Mouse (Mus musculus): ENCODE results near the gene Pex13. TPM values are rescaled to one million over a fixed set of nuclear protein-coding genes. Genes with fewer than 3 reads are reported as not detected.
"Not testable (repeated sequence)": the region's sequence is repeated elsewhere in the genome, so short reads cannot be mapped to it uniquely, and the experiment has no call there.

The Pex13 gene
- polyA plus RNA-seq, 1 experiment from 2014 or later, result 34.1 TPM

- Histone ChIP-seq H3K27me3 (ENCODE audit: control insufficient read depth, insufficient read depth, low read depth, low read length) (no peaks in the 10 kb centered on the region), H3K27ac (ENCODE audit: low read length) (no peak overlapping the region), H3K36me3 (ENCODE audit: control insufficient read depth, insufficient read depth, low read length) (peaks cover 15% of the 10 kb centered on the region; the same call in 1 of the 2 replicates), H3K9ac (ENCODE audit: low read depth, low read length) (no peak overlapping the region), H3K9me3 (replicated peaks; ENCODE audit: control insufficient read depth, low read length, poor library complexity, severe bottlenecking) (no peaks in the 10 kb centered on the region), H3K4me1 (ENCODE audit: control insufficient read depth, insufficient read depth, low read length) (no peaks in the 10 kb centered on the region), H3K4me2 (ENCODE audit: low read length) (no peak overlapping the region), H3K4me3 (ENCODE audit: low read depth, low read length) (no peak overlapping the region)
- WGBS, result 90% methylated on average over 5 of the region's 5 CpGs
- ATAC-seq, result no peak
Measured at GRCm38 (mm10) chr11:23618995-23619394, 46.8 kb downstream of the Pex13 start.

DNA sequence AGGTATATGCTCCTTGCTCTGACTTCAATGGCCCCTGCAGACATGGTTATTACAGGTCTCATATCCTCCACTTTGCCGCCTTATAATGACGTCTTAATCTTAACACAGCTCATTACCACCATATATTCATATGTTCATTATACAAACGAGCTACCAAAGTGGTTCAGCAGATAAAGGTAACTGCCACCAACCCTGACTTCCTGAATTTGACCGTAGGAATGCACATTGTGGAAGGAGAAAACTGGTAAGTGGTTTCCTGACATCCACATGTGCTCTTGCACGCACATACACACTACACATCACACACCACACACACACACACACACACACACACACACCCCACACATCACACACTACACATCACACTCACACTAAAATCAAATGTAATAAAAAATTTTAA lies 51.2 kb downstream of the Pex13 start:
- H3K36me3 ChIP-seq (ENCODE audit: control insufficient read depth, insufficient read depth, low read length), result peaks cover 16% of the 10 kb centered on the region
- 89% methylated on average over 5 of the region's 5 CpGs for WGBS
- ATAC-seq, result no peak

GRCm38 (mm10) chr11:23607291-23607690 lies 58.5 kb downstream of the Pex13 start:
- 93% methylated on average over 6 of the region's 6 CpGs for WGBS
- peaks cover 35% of the 10 kb centered on the region for H3K36me3 ChIP-seq (ENCODE audit: control insufficient read depth, insufficient read depth, low read length)

More for the DNA sequence above, 51.2 kb downstream of the Pex13 start:
- no peak overlapping the region for H3K9ac ChIP-seq (ENCODE audit: low read depth, low read length)
- H3K4me1 ChIP-seq (ENCODE audit: control insufficient read depth, insufficient read depth, low read length), result no peaks in the 10 kb centered on the region
- no peak overlapping the region for H3K27ac ChIP-seq (ENCODE audit: low read length)
- H3K9me3 ChIP-seq (replicated peaks; ENCODE audit: control insufficient read depth, low read length, poor library complexity, severe bottlenecking), result no peaks in the 10 kb centered on the region
- H3K4me2 ChIP-seq (ENCODE audit: low read length), result no peak overlapping the region
- no peaks in the 10 kb centered on the region for H3K27me3 ChIP-seq (ENCODE audit: control insufficient read depth, insufficient read depth, low read depth, low read length)
- no peak overlapping the region for H3K4me3 ChIP-seq (ENCODE audit: low read depth, low read length)

More at GRCm38 (mm10) chr11:23607291-23607690, 58.5 kb downstream of the Pex13 start:
- H3K27me3 ChIP-seq (ENCODE audit: control insufficient read depth, insufficient read depth, low read depth, low read length); ATAC-seq; H3K4me1 ChIP-seq (ENCODE audit: control insufficient read depth, insufficient read depth, low read length); H3K27ac ChIP-seq (ENCODE audit: low read length); H3K9me3 ChIP-seq (replicated peaks; ENCODE audit: control insufficient read depth, low read length, poor library complexity, severe bottlenecking); H3K9ac ChIP-seq (ENCODE audit: low read depth, low read length); H3K4me3 ChIP-seq (ENCODE audit: low read depth, low read length); H3K4me2 ChIP-seq (ENCODE audit: low read length): not testable (repeated sequence)

Other genes with a start within 250 kb of the Pex13 start
- gene Ahsa2, start 167.9 kb downstream of the Pex13 start, polyA plus RNA-seq (2015; fragmentation: Nextera tagmentation; extraction: Ambion mirVana), result 105 and 108 TPM in 2 replicates
- not detected in 2 replicates for gene 1700093K21Rik, start 144.8 kb downstream of the Pex13 start, polyA plus RNA-seq (2015; fragmentation: Nextera tagmentation; extraction: Ambion mirVana)
- gene 0610010F05Rik, start 32.3 kb downstream of the Pex13 start, polyA plus RNA-seq (2015; fragmentation: Nextera tagmentation; extraction: Ambion mirVana), result 138 and 150 TPM in 2 replicates
- gene Pus10, start 285 bp downstream of the Pex13 start, polyA plus RNA-seq (2015; fragmentation: Nextera tagmentation; extraction: Ambion mirVana), result 11.5 and 12.1 TPM in 2 replicates
- gene Rel, start 105.0 kb upstream of the Pex13 start, polyA plus RNA-seq (2015; fragmentation: Nextera tagmentation; extraction: Ambion mirVana), result 0.39 TPM in 2 replicates
- gene Papolg, start 229.3 kb upstream of the Pex13 start, polyA plus RNA-seq (2015; fragmentation: Nextera tagmentation; extraction: Ambion mirVana), result 21.5 and 22.7 TPM in 2 replicates

Data from midbrain, embryonic 16.5 days (tissue).